Mouse (Mus musculus) spleen, adult 2 months (tissue): ENCODE data around the gene Atoh8. TPM values are rescaled to one million over a fixed set of nuclear protein-coding genes. Genes with fewer than 3 reads are reported as not detected.

Source experiments
- DNase-seq, 2 experiments: peaks; one replicate each; pipeline versions ENCODE4 v3.0.0 to v3.0.0-alpha.2; 2012 to 2021; ENCODE audit warnings: low spot score in 2 of 2, low read depth in 1 of 2
- H3K27ac ChIP-seq: fragments of 200-500 bp; 2 replicates; pipeline ENCODE4 v1.5.1; 2012; ENCODE audit warnings: low read length, inconsistent platforms; ENCODE audit not compliant: insufficient read depth
- H3K27me3 ChIP-seq: fragments of 200-500 bp; 2 replicates; pipeline ENCODE4 v1.6.1; 2012; ENCODE audit warnings: mild to moderate bottlenecking, moderate library complexity, low read length, inconsistent platforms; ENCODE audit not compliant: control insufficient read depth, insufficient read depth
- H3K36me3 ChIP-seq: fragments of 200-500 bp; 2 replicates; pipeline ENCODE4 v1.6.1; 2012; ENCODE audit warnings: mild to moderate bottlenecking, low read length, inconsistent platforms; ENCODE audit not compliant: control insufficient read depth, insufficient read depth
- H3K4me1 ChIP-seq: fragments of 200-500 bp; 2 replicates; pipeline ENCODE4 v1.6.1; 2011; ENCODE audit warnings: inconsistent platforms; ENCODE audit not compliant: control insufficient read depth, insufficient read depth, insufficient read length
- H3K4me3 ChIP-seq: fragments of 200-500 bp; 2 replicates; pipeline ENCODE4 v1.5.1; 2011; ENCODE audit warnings: mild to moderate bottlenecking, inconsistent platforms; ENCODE audit not compliant: insufficient read depth, insufficient read length; ENCODE audit errors: extremely low read depth
- CTCF ChIP-seq: fragments of 200-500 bp; IDR thresholded peaks from 2 replicates; pipeline ENCODE4 v1.5.1; 2011; ENCODE audit warnings: mild to moderate bottlenecking, inconsistent platforms; ENCODE audit not compliant: insufficient read depth, insufficient read length, insufficient replicate concordance; ENCODE audit errors: extremely low read depth
- POLR2A ChIP-seq: fragments of 200-500 bp; IDR thresholded peaks from 2 replicates; pipeline ENCODE4 v1.6.1; 2011; ENCODE audit warnings: low read depth, low read length, inconsistent platforms
- WGBS: fragments of 180-500 bp; shearing (Covaris S2); methylation state at CpG from one replicate; pipeline ENCODE4 v1.1.7; 2018; 5-methylcytosine and 5-hydroxymethylcytosine counted together
- polyA plus RNA-seq: library from polyadenylated mRNA; depleted of rRNA; stranded (reverse); fragments of >200 nt; gene quantifications from 2 replicates; pipeline ENCODE4 v1.2.3, GENCODE M21; 2012

Atoh8 gene
- polyA plus RNA-seq, 1 experiment: 9.3 TPM

DNA sequence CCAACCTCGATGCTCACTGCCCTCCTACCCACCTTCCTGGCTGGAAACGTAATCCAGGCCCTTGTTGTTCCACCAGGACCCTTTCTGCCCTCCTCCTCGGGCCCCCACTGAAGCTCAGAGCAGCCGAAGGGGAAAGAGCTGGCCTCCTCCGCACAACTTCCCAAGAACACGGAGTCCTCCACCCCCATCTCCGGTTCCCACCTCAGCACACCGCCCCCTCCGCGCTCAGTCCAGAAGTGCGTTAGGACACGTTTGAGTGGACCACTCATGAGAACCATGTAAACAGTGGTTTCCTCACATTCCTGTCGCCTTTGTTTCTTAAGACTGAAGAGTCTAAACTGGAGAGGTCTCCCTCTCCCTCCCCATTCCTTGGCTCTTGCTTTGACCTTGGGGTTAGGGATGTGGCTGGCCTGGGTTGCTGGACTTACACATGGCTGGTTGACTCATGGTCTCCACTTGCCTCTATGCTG lies 41.6 kb upstream of the Atoh8 start:
- Histone ChIP-seq H3K36me3 (no peaks in the 10 kb centered on the region), H3K27ac (no peak overlapping the region), H3K4me1 (no peaks in the 10 kb centered on the region), H3K27me3 (no peaks in the 10 kb centered on the region), H3K4me3 (no peak overlapping the region)
- TF ChIP-seq CTCF (no peak), POLR2A (no peak)
- 90% methylated on average over 13 of the region's 13 CpGs for WGBS
- no peak for DNase-seq

- DNase-seq: no peak
- Histone ChIP-seq H3K36me3 (no peaks in the 10 kb centered on the region), H3K4me3 (no peak overlapping the region), H3K4me1 (no peaks in the 10 kb centered on the region), H3K27me3 (no peaks in the 10 kb centered on the region), H3K27ac (no peak overlapping the region)
- no peak for TF ChIP-seq CTCF
- no peak for TF ChIP-seq POLR2A
- 96% methylated on average over 6 of the region's 6 CpGs for WGBS
Observed at GRCm38 (mm10) chr6:72276141-72276540, 40.8 kb upstream of the Atoh8 start.

DNA sequence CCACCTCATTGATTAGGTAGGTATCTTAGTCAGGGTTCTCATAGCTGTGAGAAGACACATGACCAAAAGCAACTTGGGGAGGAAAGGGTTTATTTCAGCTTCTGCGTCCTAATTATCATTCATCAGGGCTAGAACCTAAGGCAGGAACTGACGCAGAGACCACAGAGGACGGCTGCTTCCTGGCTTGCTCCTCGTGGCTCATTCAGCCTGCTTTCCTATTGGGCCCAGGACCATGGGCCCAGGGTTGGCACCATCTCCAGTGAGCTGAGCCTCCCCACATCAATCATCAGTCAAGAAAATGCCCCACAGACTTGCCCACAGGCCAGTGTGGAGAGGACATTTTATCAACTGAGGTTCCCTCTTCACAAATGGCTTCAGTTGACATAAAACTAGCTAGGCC lies 40.1 kb upstream of the Atoh8 start:
- Histone ChIP-seq H3K27ac (no peak overlapping the region), H3K27me3 (no peaks in the 10 kb centered on the region), H3K4me3 (no peak overlapping the region), H3K36me3 (no peaks in the 10 kb centered on the region), H3K4me1 (no peaks in the 10 kb centered on the region)
- 28% methylated on average over 4 of the region's 4 CpGs for WGBS
- no peak for TF ChIP-seq POLR2A
- TF ChIP-seq CTCF: no peak
- DNase-seq: no peak

GRCm38 (mm10) chr6:72273153-72273552 lies 37.8 kb upstream of the Atoh8 start:
- Histone ChIP-seq H3K4me1 (no peaks in the 10 kb centered on the region), H3K4me3 (no peak overlapping the region), H3K27me3 (no peaks in the 10 kb centered on the region), H3K27ac (no peak overlapping the region), H3K36me3 (no peaks in the 10 kb centered on the region)
- DNase-seq: no peak
- no peak for TF ChIP-seq POLR2A
- TF ChIP-seq CTCF: no peak
- 82% methylated on average over 6 of the region's 6 CpGs for WGBS

- TF ChIP-seq POLR2A (no peak), CTCF (no peak)
- Histone ChIP-seq H3K4me1 (no peaks in the 10 kb centered on the region), H3K27me3 (no peaks in the 10 kb centered on the region), H3K36me3 (no peaks in the 10 kb centered on the region), H3K4me3 (no peak overlapping the region), H3K27ac (no peak overlapping the region)
- 83% methylated on average over 10 of the region's 10 CpGs for WGBS
- no peak for DNase-seq
Observed at GRCm38 (mm10) chr6:72272161-72272696, 36.9 kb upstream of the Atoh8 start.

- H3K27me3 ChIP-seq: 0 out of 2 replicates have a peak, but pooled peaks cover 1% of the 10 kb centered on the region
- no peaks in the 10 kb centered on the region for H3K4me1 ChIP-seq
- no peak overlapping the region for H3K27ac ChIP-seq
- TF ChIP-seq CTCF (no peak), POLR2A (no peak)
- H3K4me3 ChIP-seq: no peak overlapping the region
- DNase-seq: no peak
- WGBS: 73% methylated on average over 11 of the region's 11 CpGs
- no peaks in the 10 kb centered on the region for H3K36me3 ChIP-seq
Observed at GRCm38 (mm10) chr6:72270952-72271519, 35.7 kb upstream of the Atoh8 start.

DNA sequence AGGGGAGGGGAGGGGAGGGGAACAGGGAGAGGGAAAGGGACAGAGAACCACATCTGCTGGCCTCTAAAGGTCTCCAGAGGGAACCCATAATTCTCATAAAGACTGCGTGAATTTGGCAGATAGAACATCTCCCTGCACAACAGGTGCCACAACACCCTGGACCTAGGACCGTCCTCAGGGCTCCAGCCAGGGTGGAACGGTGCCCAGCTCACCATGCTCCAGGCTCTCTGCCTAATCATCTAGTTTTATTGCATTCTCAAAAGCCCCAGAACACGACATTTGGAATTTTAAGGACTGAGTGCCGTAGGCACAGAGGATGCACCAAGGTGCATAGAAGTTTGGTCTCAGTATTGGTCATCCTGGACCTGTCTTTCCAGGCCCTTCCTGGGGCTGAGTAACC lies 34.9 kb upstream of the Atoh8 start:
- DNase-seq: no peak
- H3K27ac ChIP-seq: no peak overlapping the region
- H3K27me3 ChIP-seq: 0 out of 2 replicates have a peak, but pooled peaks cover 1% of the 10 kb centered on the region
- WGBS: 83% methylated on average over 5 of the region's 5 CpGs
- H3K4me3 ChIP-seq: no peak overlapping the region
- no peaks in the 10 kb centered on the region for H3K4me1 ChIP-seq
- H3K36me3 ChIP-seq: no peaks in the 10 kb centered on the region
- TF ChIP-seq POLR2A: no peak
